Mouse (Mus musculus) CD4-positive, CD25-positive, alpha-beta regulatory T cell, adult 4 months (primary cell): ENCODE results near the gene Tefm. TPM values are rescaled to one million over a fixed set of nuclear protein-coding genes. Genes with fewer than 3 reads are reported as not detected.

Source experiments
- ATAC-seq: one replicate; pipeline ENCODE4 v1.8.0; 2017
- polyA plus RNA-seq, 2 experiments: library from polyadenylated mRNA; unstranded; fragments of 100-300 nt; shearing (Covaris generic); gene quantifications; one replicate each; pipeline ENCODE4 v1.2.1; 2017

Gene Tefm
- polyA plus RNA-seq, 2 experiments from 2014 or later, result 26.0 to 35.7 TPM

DNA sequence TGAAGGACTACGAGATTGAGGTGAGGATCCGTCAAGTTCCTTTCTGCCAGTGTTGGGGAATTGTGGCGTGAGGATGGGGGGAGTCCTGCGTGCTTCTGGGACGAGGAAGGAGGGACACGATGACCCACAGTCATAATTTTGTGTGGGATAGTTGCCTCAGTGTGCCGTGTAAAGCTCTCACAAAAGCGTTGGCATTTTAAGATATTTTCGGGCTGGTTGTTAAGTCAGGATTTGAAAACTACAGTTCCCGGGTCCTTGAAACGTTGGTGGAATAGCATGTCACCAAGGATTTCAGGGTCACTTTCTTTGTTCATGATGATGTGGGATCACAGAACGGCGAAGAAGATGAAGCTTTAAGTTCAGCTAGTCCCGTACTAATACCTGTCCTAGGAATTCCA, 52.2 kb downstream of the Tefm start:
- ATAC-seq, result no peak

DNA sequence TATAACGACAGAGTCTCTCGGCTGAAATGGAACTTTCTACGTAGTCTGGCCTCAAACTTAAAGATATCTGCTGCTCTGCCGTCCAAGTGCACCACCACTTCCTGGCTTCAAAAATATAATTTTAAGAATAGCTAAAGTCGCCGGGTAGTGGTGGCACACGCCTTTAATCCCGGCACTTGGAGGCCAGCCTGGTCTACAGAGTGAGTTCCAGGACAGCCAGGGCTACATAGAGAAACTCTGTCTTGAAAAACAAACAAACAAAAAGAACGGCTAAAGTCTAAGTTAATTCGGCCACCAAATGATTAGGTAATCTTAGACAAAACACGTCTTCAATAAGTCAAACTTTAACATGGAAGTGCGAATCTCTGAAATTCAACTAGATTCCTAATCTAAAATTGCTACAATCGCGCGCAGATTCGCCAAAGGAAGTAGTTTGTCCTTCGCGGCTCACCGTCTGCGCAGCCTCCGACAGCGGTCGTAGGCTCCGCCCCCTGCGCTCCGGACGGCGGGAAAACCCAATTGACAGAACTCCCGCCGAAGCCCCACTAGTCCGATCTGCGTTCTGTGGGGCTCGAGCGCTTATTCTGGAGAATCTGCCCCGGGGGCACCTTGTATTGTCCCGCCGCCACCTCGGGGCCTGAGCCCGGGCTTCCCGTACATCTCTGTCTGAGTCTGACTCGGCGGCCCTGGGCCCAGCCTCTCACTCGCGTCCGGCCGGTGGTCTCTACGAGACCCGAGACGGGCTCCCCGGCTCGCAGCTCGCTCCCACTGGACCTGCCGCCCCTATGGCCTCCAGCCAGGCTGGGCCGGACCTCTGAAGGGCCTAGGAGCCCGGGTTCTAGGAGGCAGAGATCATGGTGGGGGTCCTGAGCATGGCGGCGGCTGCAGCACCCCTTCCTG, 52.8 kb downstream of the Tefm start, which contains the start of gene Atad5:
Atad5 (plus strand) TSS at position 484 of the 900 bp plus-strand sequence.
- ATAC-seq, result peak; percentile 72

DNA sequence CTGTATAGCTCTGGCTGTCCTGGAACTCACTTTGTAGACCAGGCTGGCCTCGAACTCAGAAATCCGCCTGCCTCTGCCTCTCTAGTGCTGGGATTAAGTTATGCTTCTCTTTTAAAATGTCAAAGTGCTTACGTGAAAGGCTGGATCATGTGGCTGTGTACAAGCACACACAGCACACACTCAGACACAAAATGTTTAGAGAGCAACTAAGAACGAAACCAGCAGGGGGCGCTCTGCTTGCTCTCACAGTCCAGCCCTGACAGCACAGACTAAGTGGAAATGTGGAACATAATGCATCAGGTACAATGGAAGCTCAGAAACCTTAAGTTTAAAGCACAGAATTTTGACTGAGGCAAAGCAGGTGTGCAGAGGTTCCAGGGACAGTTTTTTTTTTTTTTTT, 55.1 kb downstream of the Tefm start:
- ATAC-seq, result peak; percentile 77

Other genes with a start within 250 kb of the Tefm start
- gene Utp6, start 179.8 kb downstream of the Tefm start, polyA plus RNA-seq, result 10 to 100 TPM; 39.3 to 52.3 TPM
- gene Suz12, start 149.1 kb downstream of the Tefm start, polyA plus RNA-seq, result 10 to 100 TPM; 22.3 to 33.0 TPM
- gene Crlf3, start 61.2 kb downstream of the Tefm start, polyA plus RNA-seq, result 100 to 1,000 TPM; 125 to 134 TPM
- 1 to 10 TPM; 3.5 to 3.6 TPM for gene Atad5, start 52.8 kb downstream of the Tefm start, polyA plus RNA-seq
- gene Adap2, start 11.9 kb upstream of the Tefm start, polyA plus RNA-seq, result under 1 TPM in 1 of 2 experiments, not detected in 1; 0.17 TPM
- 10 to 100 TPM in 1 of 2 experiments, 1 to 10 TPM in 1; 8.4 to 11.3 TPM for gene Rnf135, start 41.7 kb upstream of the Tefm start, polyA plus RNA-seq
- 10 to 100 TPM; 25.1 to 28.2 TPM for gene Rhot1, start 66.8 kb upstream of the Tefm start, polyA plus RNA-seq
- gene Rhbdl3, start 158.7 kb upstream of the Tefm start, polyA plus RNA-seq, result 1 to 10 TPM in 1 of 2 experiments, under 1 TPM in 1; 0.82 to 1.6 TPM
- 10 to 100 TPM; 10.4 to 15.6 TPM for gene 5730455P16Rik, start 235.9 kb upstream of the Tefm start, polyA plus RNA-seq
- gene Zfp207, start 241.1 kb upstream of the Tefm start, polyA plus RNA-seq, result 100 to 1,000 TPM; 270 to 312 TPM